Mouse (Mus musculus) lung, adult 18-20 months (tissue): ENCODE results near the gene Hebp2.
A peak's percentile ranks its signal among the peaks of the same experiment; 100 is the strongest.
"Not testable (repeated sequence)": the region's sequence is repeated elsewhere in the genome, so short reads cannot be mapped to it uniquely, and the experiment has no call there.

Experiments
- DNase-seq, 2 experiments: peaks; one replicate each; pipeline ENCODE4 v3.0.0; 2022; ENCODE audit warnings: mixed read lengths in 2 of 2

Gene Hebp2

DNA sequence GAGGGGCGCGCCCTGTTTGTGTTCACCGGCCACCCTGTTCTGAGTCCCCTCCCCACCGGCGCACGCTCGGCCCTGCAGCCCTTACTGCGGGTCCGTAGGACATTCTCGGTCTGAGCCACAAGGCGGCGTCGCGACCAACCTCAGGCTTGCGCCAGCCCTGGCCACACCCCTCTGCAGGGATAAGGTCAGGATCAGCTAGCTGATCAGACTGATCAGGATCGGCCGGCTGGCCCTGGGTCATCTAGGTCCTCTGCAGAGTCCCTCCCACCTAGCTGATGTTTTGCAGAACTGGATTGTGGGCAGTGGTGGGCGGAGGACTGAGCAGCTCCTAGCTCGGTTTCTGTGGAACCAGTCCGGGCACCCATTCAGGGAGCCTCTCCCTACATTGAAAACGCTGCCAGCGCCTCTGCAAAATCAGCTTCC is at the start of gene Hebp2:
TSS of gene Hebp2 (minus strand) at position 264 of the 423 bp plus-strand sequence.
- peak; percentile 59 to 74 for DNase-seq

DNA sequence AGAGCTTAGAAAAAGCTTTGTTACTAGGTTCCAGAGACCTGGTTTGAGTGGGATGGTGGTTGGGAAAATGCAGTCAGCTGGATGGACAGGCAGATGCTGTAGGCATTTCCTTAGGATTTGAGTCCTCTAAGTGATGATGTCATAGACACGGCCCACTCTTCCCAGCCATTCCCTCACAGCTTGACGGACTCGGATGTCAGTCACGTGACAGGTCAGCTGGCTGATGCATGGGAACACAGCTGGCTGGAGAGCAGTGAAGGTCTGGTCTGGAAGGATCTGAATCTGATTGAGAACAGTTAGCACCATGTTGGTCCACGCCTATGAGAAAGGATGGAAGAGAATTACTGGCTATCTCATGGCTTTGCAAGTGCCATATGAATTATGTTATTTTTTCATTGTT is 43.6 kb upstream of the Hebp2 start:
- no peak for DNase-seq

DNA sequence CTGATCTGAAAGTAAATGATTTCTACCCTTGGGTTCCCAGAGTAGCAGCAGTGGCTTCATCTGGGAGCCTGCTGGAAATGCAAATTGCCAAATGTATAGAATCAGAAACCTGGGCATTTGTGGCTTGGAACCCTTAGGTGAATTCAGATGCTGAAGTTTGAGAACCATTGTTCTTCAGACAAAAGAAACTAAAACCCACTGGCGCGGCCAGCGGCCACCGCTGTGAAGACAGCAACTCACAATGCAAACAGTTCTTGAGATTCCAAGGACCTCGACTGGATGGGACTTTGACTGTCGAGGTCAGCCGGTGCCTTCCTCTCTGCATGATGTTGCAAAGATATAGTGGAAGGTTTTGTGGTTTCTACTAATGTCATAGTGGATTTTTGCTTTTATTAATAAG is 38.3 kb upstream of the Hebp2 start:
- no peak for DNase-seq

DNA sequence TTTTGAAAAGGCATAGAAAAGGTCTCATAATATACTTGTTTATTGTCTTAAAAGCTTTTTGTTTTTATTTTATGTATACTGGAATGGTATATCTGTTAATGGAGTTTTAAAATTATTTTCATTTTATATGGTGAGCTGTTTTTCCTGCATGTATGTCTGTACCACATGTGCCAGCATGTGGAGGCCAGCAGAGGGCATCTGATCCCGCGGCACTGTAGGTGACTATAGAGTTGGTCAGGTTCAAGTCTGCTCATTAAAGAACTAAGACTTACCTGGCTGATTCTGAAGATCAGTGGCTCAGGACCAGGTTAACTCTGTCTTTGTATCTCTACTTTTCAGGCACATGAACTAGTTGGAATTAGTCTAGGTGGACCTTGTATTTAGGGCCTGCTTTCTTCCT is 26.7 kb upstream of the Hebp2 start:
- DNase-seq = no peak

DNA sequence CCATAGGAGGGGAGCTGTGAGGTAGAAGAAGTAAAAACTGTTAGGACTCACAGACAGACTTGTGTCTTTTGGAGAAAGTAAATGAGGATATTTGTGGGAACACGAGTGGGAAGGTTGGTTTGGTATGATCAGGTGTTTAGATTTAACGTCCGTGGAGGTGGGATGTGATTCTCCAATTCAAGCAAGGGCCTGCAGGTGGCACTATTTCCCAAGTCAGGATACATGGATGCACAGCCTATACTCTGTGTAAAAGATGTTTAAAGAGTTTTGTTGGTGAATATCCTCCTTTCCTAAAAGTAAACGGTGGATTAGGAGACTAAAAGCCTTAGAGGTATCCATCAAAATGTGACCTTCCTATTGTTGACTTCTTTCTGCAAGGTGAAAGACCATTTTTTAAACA is 17.1 kb upstream of the Hebp2 start:
- DNase-seq = no peak

DNA sequence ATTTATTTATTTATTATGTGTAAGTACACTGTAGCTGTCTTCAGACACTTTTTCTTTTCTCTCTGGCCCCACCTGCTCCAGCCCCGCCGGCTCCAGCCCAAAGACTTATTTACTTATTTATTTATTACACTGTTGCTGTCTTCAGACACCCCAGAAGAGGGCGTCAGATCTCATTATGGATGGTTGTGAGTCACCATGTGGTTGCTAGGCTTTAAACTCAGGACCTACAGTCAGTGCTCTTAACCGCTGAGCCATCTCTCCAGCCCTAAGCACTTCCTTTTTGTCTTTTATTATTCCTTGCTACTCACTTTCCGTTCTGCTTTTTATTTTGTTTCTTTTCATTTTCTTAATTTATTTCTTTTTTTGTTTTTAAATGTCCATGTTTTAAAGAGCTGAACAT is 15.6 kb upstream of the Hebp2 start:
- no peak for DNase-seq

DNA sequence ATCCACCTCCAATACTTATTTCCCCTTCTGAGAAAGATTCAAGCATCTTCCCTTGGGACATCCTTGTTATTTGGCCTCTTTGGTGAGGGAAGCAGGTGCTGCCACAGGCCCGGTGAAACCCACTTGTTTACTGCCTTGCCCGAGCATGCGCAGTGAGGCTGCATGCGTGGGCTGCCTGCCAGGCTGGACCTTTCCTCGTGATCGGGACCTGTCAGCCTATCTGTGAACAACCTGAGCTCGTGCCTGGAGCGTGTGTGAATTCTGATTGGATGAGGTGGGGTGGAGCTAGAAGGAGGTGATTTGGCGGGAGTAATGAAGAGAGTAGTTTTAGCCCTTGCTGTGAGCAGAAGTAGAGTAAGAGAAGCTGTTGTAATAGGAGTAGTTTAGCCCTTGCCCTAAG is 13.2 kb upstream of the Hebp2 start:
- not testable (repeated sequence) for DNase-seq

DNA sequence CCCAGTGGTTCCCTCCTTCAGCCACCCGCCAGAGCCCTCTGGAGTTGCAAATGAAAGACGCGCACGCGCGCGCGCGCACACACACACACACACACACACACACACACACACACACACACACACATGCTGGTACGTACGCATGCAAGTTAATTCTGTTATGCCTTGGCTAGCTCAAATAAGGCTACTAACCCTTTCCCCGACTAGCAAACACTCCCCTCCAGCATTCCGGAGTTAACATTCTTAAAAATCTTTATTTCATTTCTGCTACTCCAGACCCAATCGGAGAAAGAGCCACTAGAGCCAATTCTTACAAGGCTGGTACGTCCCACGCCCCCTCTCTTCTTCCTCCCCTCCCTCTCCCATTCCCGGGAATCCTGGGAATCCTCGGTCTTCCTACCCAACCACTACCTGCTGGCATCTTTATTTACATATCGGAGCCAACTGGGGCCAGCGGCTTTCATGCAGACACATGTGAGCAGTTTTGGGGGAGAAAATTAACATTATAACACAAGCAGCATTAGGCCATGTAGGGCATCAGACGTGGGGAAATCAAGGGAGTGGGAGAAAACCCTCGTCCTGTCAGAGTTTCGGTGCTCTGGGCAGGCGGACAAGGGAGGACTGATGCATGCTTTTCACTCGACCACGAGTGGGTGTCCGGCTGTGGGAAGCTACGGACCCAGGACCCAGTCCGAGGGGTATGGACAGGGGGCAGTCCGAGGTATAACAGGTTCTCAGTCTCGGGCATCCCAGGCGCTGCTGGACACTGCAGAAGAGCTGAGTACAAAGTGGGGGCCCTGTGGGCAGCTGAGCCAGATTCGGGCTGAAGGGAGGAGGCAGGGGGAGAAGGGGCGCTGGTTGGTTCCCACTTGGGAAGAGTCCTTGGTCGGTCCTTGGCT is 3.7 kb upstream of the Hebp2 start:
- no peak for DNase-seq

DNA sequence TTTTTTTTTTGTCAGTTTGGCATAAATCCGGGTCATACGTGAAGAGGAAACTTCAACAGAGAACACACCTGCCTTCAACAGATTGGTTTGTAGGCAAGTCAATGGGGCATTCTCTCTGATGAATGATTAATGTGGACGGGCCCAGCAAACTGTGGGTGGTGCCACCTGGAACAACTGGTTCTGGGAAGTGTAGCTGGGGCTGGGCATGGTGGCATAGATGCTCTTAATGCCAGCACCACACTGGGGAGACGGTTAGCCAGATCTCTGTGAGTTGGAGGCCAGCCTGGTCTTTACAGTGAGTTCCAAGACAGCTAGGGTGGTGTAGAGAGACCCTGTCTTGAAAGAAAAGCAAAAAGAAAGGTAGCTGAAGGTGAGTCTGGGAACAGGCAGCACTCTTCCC is 1.5 kb upstream of the Hebp2 start:
- no peak for DNase-seq

DNA sequence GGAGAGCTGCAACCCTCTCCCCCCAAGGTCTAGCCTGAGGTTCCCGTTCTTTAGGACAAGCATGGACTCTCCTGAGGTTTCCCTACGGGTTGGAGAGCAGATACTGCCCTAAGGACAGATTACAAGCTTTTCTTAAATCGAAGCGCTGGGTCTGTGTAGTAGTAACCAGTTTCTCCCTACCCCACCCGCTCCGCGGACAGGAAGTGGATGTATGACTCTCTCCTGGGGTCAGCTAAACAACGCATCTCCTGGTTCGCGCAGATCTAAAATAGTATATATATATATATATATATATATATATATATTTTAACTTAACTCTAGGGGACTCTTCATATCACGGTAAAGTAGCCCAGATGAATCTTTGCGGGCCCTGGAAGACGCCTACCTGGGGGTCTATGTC is 567 bp downstream of the Hebp2 start:
- DNase-seq = no peak

DNA sequence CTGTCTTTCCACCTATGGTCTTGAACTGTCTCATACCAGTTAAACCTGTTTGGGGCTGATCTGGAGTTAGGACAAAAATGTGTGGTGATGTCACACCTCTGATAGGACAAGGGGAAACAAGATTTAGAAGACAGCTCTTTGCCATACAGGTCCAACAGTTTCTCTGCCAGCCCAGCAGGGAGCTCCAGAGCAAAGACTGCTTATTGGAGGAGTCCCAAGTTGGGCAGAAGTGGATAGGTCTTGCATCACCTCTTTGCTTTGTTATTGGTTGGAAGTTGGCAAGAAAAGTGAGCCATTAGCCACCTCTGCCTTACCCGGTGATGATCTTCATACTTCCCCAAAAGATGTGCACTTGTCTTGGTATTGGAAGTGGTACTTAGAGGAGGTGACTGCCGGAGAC is 9.0 kb downstream of the Hebp2 start:
- no peak for DNase-seq

DNA sequence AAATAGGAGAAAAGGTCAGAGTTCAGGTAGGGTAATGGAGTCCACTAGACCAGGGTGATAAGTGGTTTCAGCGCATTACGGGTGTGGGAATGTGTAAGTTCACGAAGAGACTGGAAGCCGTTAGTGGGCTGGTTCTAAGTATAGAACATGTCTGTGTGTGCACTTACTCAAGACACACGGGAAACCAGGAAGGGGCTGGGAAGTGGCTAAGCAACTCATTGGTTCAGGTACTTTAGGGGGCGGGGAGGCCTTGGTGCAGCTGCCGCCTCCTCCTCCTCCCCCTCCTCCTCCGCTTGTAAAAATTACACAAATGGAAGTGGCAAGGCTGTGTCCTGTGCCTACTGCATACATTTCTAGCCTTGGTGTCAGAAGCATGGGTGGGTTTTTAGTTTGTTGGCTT is 13.6 kb downstream of the Hebp2 start:
- no peak for DNase-seq

DNA sequence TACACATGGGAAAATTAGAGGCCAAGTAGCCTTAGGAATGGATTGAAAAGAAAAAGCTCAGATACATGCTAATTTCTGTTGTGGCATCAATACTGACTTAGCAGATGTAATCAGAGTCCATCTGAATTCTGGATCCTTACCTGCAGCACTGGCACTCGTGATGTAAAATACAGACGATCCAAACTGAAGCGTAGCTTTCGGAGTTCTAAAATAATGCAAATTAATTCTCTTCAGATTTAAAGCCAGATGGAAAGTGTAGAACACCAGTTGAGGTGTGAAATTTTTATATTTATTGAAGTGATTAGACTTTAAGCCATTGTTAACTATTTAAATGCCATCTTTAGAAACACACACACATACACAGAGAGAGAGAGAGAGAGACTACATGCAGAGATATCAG is 15.7 kb downstream of the Hebp2 start:
- DNase-seq = no peak

DNA sequence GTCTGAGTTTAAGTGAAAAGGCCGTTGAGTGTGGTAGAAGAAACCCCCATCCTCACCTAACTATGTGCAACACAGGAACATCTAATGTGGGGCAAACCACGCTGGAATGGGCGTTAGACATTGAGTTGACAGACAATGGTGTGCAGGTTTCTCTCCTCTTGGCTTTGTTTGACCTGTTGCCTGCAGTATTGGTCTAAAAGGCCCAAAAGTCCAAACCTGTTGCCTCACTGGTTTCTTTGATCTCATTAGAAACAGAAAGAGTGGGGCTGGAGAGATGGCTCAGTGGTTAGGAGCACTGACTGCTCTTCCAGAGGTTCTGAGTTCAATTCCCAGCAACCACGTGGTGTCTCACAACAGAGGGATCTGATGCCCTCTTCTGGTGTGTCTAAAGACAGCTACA is 16.7 kb downstream of the Hebp2 start:
- no peak for DNase-seq

DNA sequence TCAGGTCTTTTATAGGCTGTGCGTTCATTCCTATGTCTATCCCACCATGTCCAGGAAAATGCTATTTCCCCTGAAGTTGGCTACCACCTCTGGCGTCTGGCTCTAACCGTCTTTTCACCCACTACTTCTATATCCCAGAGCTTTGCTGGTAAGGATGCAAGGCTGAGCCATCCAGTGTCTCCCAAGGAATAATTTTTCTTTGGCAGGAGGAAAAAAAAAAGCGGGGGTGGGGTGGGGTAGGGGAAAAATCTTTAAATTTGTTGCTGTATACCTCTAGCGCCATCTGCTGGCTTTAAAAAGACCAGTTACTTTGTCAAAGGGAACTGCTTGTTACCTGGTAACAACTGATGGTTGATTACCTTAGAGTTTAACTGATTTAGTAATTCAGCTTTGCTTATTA is 17.4 kb downstream of the Hebp2 start:
- no peak for DNase-seq

DNA sequence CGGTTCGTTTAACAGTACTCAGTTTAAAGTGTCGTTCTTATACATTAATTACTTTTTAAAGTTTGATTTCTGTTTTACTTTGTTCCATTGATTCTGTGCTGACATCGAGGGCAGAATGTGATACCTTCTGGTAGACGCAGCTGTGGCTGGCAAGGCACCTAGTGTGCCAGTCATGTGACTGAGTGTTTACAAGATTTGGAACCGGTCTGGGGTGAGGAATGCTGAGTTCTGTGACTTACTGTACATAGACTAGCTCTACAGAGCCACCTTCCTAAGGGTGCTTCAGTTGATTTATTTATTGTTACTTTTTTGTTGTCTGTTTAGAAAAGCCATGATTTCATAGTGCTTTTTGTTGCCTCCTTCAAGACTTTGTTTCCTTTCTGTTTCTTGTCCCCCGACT is 18.1 kb downstream of the Hebp2 start:
- DNase-seq = peak in 1 of 2 experiments; percentile 38

DNA sequence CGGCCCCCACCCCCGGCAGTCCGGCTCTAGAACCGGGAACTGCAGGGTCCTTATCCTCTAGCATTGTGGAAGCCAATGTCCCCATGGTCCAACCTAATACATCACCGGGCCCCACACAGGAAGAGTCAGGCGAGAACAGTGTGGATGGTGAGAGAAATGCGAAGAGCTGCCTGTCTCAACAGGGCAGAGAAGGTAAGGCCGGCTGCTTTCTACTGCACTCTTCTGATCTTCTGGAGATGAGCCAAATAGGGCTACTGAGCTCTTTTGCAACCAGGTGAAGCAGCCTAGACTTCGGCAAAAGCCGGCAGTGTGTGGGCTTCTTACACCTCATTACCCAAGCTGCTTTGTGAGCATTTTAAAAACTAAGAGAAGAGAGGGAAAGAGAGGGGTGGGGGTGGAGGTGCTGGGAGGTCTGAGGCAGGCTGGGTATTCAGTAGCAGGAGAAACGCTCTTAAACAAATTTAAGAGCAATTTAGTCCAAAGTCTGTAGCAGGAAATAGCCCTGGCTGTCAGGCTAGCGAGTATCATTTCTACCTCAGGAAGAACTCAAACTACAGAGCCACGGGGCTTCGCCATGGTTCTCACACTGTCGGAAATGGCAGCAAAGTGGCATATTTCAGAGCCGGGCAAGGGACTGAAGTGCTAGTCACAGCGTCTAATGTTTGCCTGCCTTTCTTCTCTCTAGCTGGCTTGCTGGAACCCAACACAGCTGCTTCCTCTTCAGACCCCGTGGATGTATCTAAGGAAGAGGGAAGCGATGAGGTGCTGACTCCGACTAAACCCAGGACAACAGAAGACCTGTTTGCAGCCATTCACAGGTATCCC is 18.8 kb downstream of the Hebp2 start:
- no peak for DNase-seq

DNA sequence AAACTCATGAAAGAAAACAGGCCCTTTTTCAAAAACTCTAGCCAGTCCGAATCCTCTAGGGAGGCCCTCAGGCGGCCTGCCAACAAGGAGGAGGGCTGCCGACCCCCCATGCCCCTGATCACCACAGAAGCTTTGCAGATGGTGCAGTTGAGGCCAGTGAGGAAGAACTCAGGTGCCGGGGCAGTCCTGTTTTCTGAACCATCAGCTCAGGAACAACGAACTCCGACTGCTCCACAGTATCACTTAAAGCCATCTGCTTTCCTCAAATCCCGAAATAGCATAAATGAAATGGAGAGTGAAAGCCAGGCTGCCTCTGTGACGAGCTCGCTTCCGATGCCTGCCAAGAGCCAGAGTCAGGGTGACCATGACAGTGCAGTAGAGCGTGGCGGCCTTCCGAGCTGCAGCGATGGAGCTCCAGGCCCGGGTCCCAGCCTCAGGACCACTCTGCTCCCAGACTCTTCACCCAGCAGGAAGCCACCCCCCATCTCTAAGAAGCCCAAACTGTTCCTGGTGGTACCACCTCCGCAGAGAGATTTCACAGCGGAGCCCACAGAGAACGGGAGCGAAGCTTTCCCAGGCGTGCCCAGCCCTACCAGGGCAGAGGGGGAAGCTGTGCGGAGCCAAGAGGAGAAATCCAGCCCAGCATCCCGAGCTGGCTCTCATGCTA is 19.6 kb downstream of the Hebp2 start:
- no peak for DNase-seq

DNA sequence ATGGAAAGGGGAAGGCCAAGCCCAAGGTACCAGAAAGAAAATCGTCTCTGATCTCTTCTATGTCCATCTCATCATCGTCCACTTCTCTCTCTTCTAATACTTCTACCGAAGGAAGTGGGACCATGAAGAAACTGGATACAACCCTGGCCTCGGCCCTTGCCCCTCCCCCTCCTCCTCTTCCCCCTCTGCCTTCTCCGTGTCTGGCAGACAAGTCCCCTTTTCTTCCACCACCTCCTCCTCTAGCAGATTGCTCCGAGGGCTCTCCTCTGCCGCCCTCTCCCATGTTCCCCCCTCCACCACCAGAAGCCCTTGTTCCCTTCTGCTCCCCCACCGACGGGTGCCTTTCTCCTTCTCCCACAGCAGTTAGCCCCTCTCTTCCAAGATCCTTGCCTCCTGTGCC is 20.1 kb downstream of the Hebp2 start:
- DNase-seq = no peak

DNA sequence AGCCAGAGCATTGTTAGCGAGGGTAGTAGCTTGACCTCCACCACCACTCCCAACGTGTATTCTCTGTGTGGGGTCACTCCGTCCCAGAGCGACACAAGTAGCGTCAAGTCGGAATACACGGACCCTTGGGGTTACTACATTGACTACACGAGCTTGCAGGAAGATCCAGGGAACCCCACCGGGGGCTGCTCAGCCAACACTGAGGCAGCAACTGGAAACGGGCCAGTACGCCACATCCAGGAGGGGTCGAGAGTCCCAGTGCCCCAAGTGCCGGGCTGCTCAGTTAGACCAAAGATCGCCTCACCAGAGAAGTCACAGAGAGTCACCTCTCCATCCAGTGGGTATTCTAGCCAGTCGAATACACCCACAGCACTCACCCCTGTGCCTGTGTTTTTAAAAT is 20.6 kb downstream of the Hebp2 start:
- no peak for DNase-seq

DNA sequence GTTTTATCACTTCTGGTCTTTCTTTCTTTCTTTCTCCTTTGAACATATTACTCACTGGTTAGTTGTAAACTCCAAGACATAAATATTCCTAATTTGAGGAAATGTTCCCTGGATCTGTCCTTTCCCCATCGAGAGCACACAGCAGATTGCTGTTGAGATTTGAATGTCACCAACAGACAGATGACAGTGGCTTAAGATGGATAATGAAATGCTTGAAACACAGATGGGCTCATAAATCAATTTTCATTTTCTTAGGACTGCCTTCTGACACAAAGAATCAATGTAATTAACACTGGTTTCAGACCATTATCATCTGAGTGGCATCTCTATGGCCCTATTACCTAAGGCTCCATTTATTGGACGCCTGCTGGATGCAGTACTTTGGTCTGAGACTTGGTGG is 23.3 kb downstream of the Hebp2 start:
- DNase-seq = no peak

DNA sequence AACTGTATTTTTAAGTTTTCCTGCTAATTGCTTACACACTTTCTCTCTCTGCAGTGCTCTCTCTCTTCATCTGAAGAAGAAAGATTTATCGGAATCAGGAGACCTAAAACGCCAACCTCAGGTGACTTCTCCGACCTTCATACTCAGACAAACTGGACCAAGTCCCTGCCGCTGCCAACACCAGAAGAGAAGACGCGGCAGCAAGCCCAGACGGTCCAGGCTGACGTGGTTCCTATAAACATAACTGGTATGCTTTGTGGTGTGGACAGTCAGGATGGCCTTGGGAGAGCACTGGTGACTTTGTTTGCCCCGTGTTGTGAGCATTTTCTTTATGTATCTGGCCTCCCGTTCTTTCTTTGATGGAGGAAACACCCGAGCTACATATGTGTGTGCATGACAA is 34.4 kb downstream of the Hebp2 start:
- no peak for DNase-seq

DNA sequence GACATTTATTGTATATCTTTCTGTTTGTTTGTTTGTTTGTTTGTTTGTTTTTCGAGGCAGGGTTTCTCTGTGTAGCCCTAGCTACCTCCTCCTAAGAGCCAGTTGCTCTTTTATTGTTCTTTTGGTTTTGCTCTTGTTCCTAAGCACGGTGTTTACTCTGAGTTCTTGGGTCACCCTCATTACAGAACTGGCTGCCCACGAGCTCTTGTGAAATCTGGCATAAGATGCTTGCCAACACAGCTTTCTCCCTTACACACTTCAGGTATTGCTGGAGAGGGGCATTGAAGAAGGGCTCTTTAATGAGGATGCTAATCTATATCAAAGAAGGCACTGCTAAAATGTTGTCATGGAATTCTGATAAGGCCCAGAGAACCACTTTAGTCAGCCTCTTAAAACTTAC is 35.2 kb downstream of the Hebp2 start:
- DNase-seq = peak; percentile 23 to 25

DNA sequence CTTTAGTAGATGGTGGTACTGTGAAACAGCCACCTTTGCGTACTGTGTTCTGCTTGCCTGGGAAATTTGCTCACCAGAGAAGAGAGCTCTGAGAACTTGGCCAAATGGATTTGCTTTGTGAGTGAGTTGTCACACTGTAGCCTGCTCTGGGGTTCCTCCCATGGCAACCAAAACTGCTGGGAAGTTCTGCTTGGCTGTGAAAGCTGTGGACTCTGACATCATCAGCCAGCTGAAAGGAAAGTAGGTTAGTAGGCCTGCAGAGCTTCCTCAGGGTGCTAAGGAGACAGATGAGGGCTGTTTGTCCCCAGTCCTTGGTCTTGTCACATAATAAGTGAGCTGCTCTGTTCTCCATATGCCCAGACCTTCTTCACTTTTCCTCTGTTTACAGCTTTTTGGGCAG is 37.3 kb downstream of the Hebp2 start:
- DNase-seq = peak in 1 of 2 experiments; percentile 13
